22 mouse cellular contexts compared by ENCODE assay signal in the genomic region with DNA sequence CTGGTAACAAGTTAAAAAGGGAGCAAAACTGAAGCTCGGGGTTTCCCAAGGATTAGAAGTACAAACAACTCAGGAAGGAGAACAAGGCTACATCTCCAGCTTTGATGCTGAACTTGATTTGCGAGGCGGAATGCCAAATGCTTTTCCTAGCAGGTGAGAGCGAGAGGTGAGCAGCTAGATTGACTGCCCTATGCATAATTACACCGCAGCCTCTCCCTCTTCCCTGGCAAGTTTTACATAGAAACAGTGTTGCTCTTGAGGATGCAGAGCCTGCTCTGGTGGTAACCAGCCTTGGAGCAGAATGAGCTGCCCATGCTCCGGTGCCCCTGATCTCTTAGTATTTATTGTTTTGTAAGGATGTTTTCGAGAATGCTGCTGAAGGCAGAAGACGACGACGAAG. TPM values are rescaled to one million over a fixed set of nuclear protein-coding genes. Genes with fewer than 3 reads are reported as not detected.
DNase-seq lines count a peak whose midpoint lies in the region; ATAC-seq and TF ChIP-seq lines count a peak whose summit lies in the region.
"Had no signal": no experiment of that assay in that cellular context is flagged by ENCODE, and none has a peak within 500 bp of the region (broad histone marks: within the 10 kb centered on the region; RNA-seq: fewer than 3 reads in every experiment).

No protein-coding gene starts in this region.

- TF ChIP-seq POLR2A in brain, embryonic 14.5 days (IDR thresholded peaks at IDR 0.05; ENCODE audit: borderline replicate concordance, extremely low read depth, insufficient read depth, insufficient read length, poor library complexity, severe bottlenecking) = no peak

- no peaks in the 10 kb centered on the region for H3K9me3 ChIP-seq in kidney, postnatal 0 days (replicated peaks; ENCODE audit: low read length)
- H3K9me3 ChIP-seq: embryonic facial prominence, embryonic 15.5 days; heart, embryonic 12.5 days; limb, embryonic 10.5 days; neural tube, embryonic 15.5 days had no signal

- H3K36me3 ChIP-seq in kidney, postnatal 0 days (ENCODE audit: insufficient read depth, low read length) = no peaks in the 10 kb centered on the region
- H3K36me3 ChIP-seq: embryonic facial prominence, embryonic 15.5 days; heart, embryonic 12.5 days; limb, embryonic 10.5 days; neural tube, embryonic 15.5 days had no signal

- H3K27me3 ChIP-seq in kidney, postnatal 0 days (ENCODE audit: insufficient read depth, low read length) = no peaks in the 10 kb centered on the region
- H3K27me3 ChIP-seq: embryonic facial prominence, embryonic 15.5 days; heart, embryonic 12.5 days; neural tube, embryonic 15.5 days had no signal

- peak; percentile 52; the same call in 1 of the 2 replicates for ATAC-seq in frontal cortex, adult (ENCODE audit: low TSS enrichment)
- no peak; the same call in 1 of the 2 replicates for ATAC-seq in kidney, postnatal 0 days (replicated peaks; ENCODE audit: low FRiP score, low read depth)
- ATAC-seq: hindbrain, embryonic 16.5 days; intestine, postnatal 0 days; liver, postnatal 0 days; midbrain, embryonic 16.5 days had no signal

- H3K9ac ChIP-seq in kidney, postnatal 0 days (ENCODE audit: low read depth, low read length) = no peak overlapping the region
- H3K9ac ChIP-seq: embryonic facial prominence, embryonic 15.5 days; heart, embryonic 12.5 days; liver, postnatal 0 days; neural tube, embryonic 15.5 days had no signal

- 0 out of 2 replicates have a peak overlapping the region, but pooled peaks have one; percentile 0 for H3K4me2 ChIP-seq in kidney, postnatal 0 days (ENCODE audit: low read length)
- H3K4me2 ChIP-seq: embryonic facial prominence, embryonic 15.5 days; heart, embryonic 12.5 days; neural tube, embryonic 15.5 days had no signal

- no peak overlapping the region for H3K4me3 ChIP-seq in kidney, postnatal 0 days (replicated peaks; ENCODE audit: low read depth, low read length)
- H3K4me3 ChIP-seq: embryonic facial prominence, embryonic 15.5 days; heart, embryonic 12.5 days; limb, embryonic 10.5 days; neural tube, embryonic 15.5 days had no signal

- DNase-seq in frontal cortex, adult 2 months (ENCODE audit: extremely low spot score in 1 of 2, low spot score in 1 of 2) = no peak
- DNase-seq in kidney, postnatal 0 days (ENCODE audit: low spot score) = no peak
- no peak for DNase-seq in kidney, postnatal 10 days
- DNase-seq in brain, embryonic 14.5 days (ENCODE audit: low read depth) = peak; percentile 48
- peak; percentile 19 to 42 for DNase-seq in kidney, postnatal 25 days
- DNase-seq in c-Kit-positive CD71-positive TER-119-positive erythroid progenitor cells, embryonic 14.5 days (ENCODE audit: low spot score) = no peak
- DNase-seq: adrenal gland, adult 2 months; cerebellum, postnatal 36 days; heart, adult 11 months; heart, postnatal 14 days; liver, postnatal 0 days; lung, postnatal 10 days; spleen, adult 18-20 months; thymus, adult 2 months had no signal

- no peaks in the 10 kb centered on the region for H3K4me1 ChIP-seq in kidney, postnatal 0 days (replicated peaks; ENCODE audit: insufficient read depth, low read length)
- H3K4me1 ChIP-seq: embryonic facial prominence, embryonic 15.5 days; limb, embryonic 10.5 days had no signal

- no peak overlapping the region for H3K27ac ChIP-seq in kidney, postnatal 0 days
- H3K27ac ChIP-seq: embryonic facial prominence, embryonic 15.5 days; limb, embryonic 10.5 days; neural tube, embryonic 15.5 days had no signal

- no peak for TF ChIP-seq CTCF in kidney, postnatal 0 days (IDR thresholded peaks at IDR 0.05; ENCODE audit: low read depth)
- TF ChIP-seq CTCF in brain, embryonic 14.5 days (IDR thresholded peaks at IDR 0.05; ENCODE audit: borderline replicate concordance, extremely low read depth, insufficient read depth, insufficient read length) = no peak

- 46% methylated on average over 10 of the region's 10 CpGs for WGBS in kidney, postnatal 0 days

RNA-seq across cellular contexts. Expression of gene Gbe1, which starts 31.9 kb away (rescaled TPM):
- 11.5 and 13.3 TPM in 2 replicates for polyA plus RNA-seq in frontal cortex, adult 2 months (2012; rRNA removed)
- polyA plus RNA-seq in kidney, postnatal 0 days (2015; fragmentation: Nextera tagmentation; extraction: Ambion mirVana) = 33.0 and 35.8 TPM in 2 replicates
- polyA plus RNA-seq in brain, embryonic 14.5 days (2012; rRNA removed) = 7.3 and 8.9 TPM in 2 replicates

Comparison
In these comparisons a context has a peak if more than half of its experiments do, and no peak if none do; other contexts are left out.
1. DNase-seq: peak in brain, embryonic 14.5 days (single experiment) and kidney, postnatal 25 days (2 of 2); none in frontal cortex, adult 2 months (0 of 2), kidney, postnatal 0 days (single experiment), kidney, postnatal 10 days (single experiment) and c-Kit-positive CD71-positive TER-119-positive erythroid progenitor cells, embryonic 14.5 days (single experiment).